Mouse (Mus musculus) B cell, adult (primary cell): ENCODE results near the gene Fam206a. TPM values are rescaled to one million over a fixed set of nuclear protein-coding genes. Genes with fewer than 3 reads are reported as not detected.

Experiments
- total RNA-seq: library from RNA; stranded (reverse); gene quantifications from 4 replicates; pipeline ENCODE4 v1.2.4, GENCODE M21; 2023; ENCODE audit not compliant: inconsistent age

The Fam206a gene
- total RNA-seq, result 20.5 to 22.2 TPM (median 20.9 TPM) in 4 replicates

DNA sequence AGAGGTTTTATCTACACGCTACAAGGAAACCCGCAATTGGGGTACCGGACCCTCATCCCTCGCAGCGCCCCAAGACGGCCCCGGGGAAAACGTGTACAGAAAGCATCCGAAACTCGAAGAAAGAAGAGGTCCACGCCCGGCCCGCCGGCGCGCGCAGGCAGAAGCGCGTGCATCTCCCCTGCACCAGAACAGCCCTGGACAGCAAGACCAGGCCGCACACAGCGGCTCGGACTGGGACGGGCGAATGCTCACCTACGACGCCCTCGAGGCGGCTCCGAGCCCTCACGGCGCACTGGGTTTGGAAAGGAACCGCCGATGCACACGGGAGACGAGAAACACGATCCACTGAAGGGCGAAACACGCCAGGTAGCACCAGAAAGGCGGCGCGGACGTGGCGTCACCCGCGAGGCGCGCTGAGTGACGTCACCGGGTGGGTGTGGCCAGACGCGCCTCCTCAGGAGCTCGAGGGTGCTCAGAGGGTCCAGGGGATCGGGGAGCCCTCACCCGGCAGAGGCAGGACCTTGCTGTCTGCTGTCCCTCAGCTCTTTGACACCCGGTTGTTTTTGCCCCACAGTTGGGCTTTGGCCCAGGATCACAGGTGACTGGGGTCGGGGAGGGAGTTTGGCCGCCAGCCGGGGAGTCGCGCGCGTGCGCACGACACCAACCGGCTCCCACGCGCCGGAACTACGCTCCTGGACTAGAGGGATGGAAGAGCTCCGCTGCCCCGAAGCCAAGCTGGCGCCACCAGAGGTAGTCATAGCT lies at the start of gene Fam206a, which contains the start of gene Elp1:
Gene Fam206a, plus strand, starts transcription at position 439 of the 762 bp plus-strand sequence.
Gene Elp1, minus strand, starts transcription at position 425 of the 762 bp plus-strand sequence.

Other genes with a start within 250 kb of the Fam206a start
- not detected in 4 replicates for gene Gm26657, start 62.3 kb upstream of the Fam206a start, total RNA-seq
- gene Actl7b, start 60.9 kb upstream of the Fam206a start, total RNA-seq, result 1.0 to 1.2 TPM (median 1.1 TPM) in 4 replicates
- gene Actl7a, start 58.9 kb upstream of the Fam206a start, total RNA-seq, result not detected in 4 replicates
- 40.1 to 52.8 TPM (median 45.1 TPM) in 4 replicates for gene Elp1, start within 50 bp of the Fam206a start, total RNA-seq
- 4.0 to 5.3 TPM (median 4.9 TPM) in 4 replicates for gene Ctnnal1, start 62.8 kb downstream of the Fam206a start, total RNA-seq
- gene Tmem245, start 145.1 kb downstream of the Fam206a start, total RNA-seq, result 28.9 to 35.3 TPM (median 30.6 TPM) in 4 replicates
- not detected in 4 replicates for gene Frrs1l, start 188.0 kb downstream of the Fam206a start, total RNA-seq